Mouse (Mus musculus) lung, adult 2 months (tissue): ENCODE measurements around the gene Glis2. TPM values are rescaled to one million over a fixed set of nuclear protein-coding genes. Genes with fewer than 3 reads are reported as not detected.
A peak's percentile ranks its signal among the peaks of the same experiment; 100 is the strongest.

Source experiments
- DNase-seq: peaks from one replicate; pipeline ENCODE4 v3.0.0; 2022
- H3K4me1 ChIP-seq: fragments of 200-500 bp; 2 replicates; pipeline ENCODE4 v1.6.1; 2011; ENCODE audit warnings: low read length; ENCODE audit not compliant: control insufficient read depth, insufficient read depth
- H3K4me3 ChIP-seq: fragments of 200-500 bp; replicated peaks from 2 replicates; pipeline ENCODE3; 2011; ENCODE audit warnings: low read depth, mild to moderate bottlenecking, control low read depth, low read length; ENCODE audit errors: extremely low read depth
- CTCF ChIP-seq: fragments of 200-500 bp; IDR thresholded peaks from 2 replicates; pipeline ENCODE4 v1.5.1; 2011; ENCODE audit warnings: mild to moderate bottlenecking, low read length, control low read depth; ENCODE audit not compliant: insufficient read depth
- POLR2A ChIP-seq: fragments of 200-500 bp; IDR thresholded peaks from 2 replicates; pipeline ENCODE4 v1.6.1; 2011; ENCODE audit warnings: low read depth, mild to moderate bottlenecking, control low read depth, low read length, borderline replicate concordance; ENCODE audit errors: extremely low read depth
- WGBS: fragments of 180-500 bp; shearing (Covaris S2); methylation state at CpG from one replicate; pipeline ENCODE4 v1.1.7; 2018; 5-methylcytosine and 5-hydroxymethylcytosine counted together
- polyA plus RNA-seq: library from polyadenylated mRNA; depleted of rRNA; stranded (reverse); fragments of >200 nt; gene quantifications from 2 replicates; pipeline ENCODE4 v1.2.3, GENCODE M21; 2012

The Glis2 gene
- polyA plus RNA-seq, 1 experiment: 76.4 TPM

GRCm38 (mm10) chr16:4652707-4653416 lies 58.3 kb downstream of the Glis2 start:
- WGBS: 56% methylated on average over 4 of the region's 4 CpGs
- DNase-seq: no peak
- Histone ChIP-seq H3K4me1 (peaks cover 4% of the 10 kb centered on the region), H3K4me3 (no peak overlapping the region)
- no peak for TF ChIP-seq POLR2A
- TF ChIP-seq CTCF: no peak

GRCm38 (mm10) chr16:4654706-4655105 lies 60.2 kb downstream of the Glis2 start:
- TF ChIP-seq CTCF (peak; percentile 15; the same call in 1 of the 2 replicates), POLR2A (no peak)
- no peak for DNase-seq
- 78% methylated on average over 10 of the region's 10 CpGs for WGBS
- Histone ChIP-seq H3K4me3 (no peak overlapping the region), H3K4me1 (peaks cover 4% of the 10 kb centered on the region; the same call in 1 of the 2 replicates)

- peak; percentile 53 for TF ChIP-seq CTCF
- TF ChIP-seq POLR2A: no peak
- DNase-seq: peak; percentile 37
- no peak overlapping the region for H3K4me3 ChIP-seq
- peaks cover 4% of the 10 kb centered on the region; the same call in 1 of the 2 replicates for H3K4me1 ChIP-seq
- 61% methylated on average over 4 of the region's 4 CpGs for WGBS
Observed at GRCm38 (mm10) chr16:4655251-4655734, 60.8 kb downstream of the Glis2 start.

- DNase-seq: no peak
- TF ChIP-seq CTCF (no peak), POLR2A (no peak)
- Histone ChIP-seq H3K4me3 (no peak overlapping the region), H3K4me1 (peaks cover 3% of the 10 kb centered on the region; the same call in 1 of the 2 replicates)
- WGBS: 47% methylated on average over 11 of the region's 11 CpGs
Observed at GRCm38 (mm10) chr16:4655764-4656570, 61.5 kb downstream of the Glis2 start.

GRCm38 (mm10) chr16:4656571-4657081 lies 62.1 kb downstream of the Glis2 start:
- H3K4me3 ChIP-seq: no peak overlapping the region
- no peak for DNase-seq
- H3K4me1 ChIP-seq: no peaks in the 10 kb centered on the region
- TF ChIP-seq POLR2A (no peak), CTCF (no peak)
- 72% methylated on average over 9 of the region's 9 CpGs for WGBS

- no peak for DNase-seq
- no peak overlapping the region for H3K4me3 ChIP-seq
- TF ChIP-seq CTCF (no peak), POLR2A (no peak)
- no peaks in the 10 kb centered on the region for H3K4me1 ChIP-seq
- WGBS: 42% methylated on average over 11 of the region's 11 CpGs
Observed at GRCm38 (mm10) chr16:4658781-4659245, 64.3 kb downstream of the Glis2 start.

- TF ChIP-seq CTCF: no peak
- no peak for TF ChIP-seq POLR2A
- H3K4me1 ChIP-seq: no peaks in the 10 kb centered on the region
- 50% methylated on average over 2 of the region's 2 CpGs for WGBS
- DNase-seq: no peak
- H3K4me3 ChIP-seq: no peak overlapping the region
Observed at GRCm38 (mm10) chr16:4659326-4659725, 64.8 kb downstream of the Glis2 start.

- Histone ChIP-seq H3K4me1 (no peaks in the 10 kb centered on the region), H3K4me3 (no peak overlapping the region)
- WGBS: 89% methylated on average over 2 of the region's 2 CpGs
- no peak for TF ChIP-seq POLR2A
- no peak for TF ChIP-seq CTCF
- DNase-seq: no peak
Observed at GRCm38 (mm10) chr16:4661605-4662004, 67.1 kb downstream of the Glis2 start.

- DNase-seq: no peak
- no peak for TF ChIP-seq POLR2A
- TF ChIP-seq CTCF: no peak
- WGBS: 88% methylated on average over 2 of the region's 2 CpGs
- no peaks in the 10 kb centered on the region for H3K4me1 ChIP-seq
- no peak overlapping the region for H3K4me3 ChIP-seq
Observed at GRCm38 (mm10) chr16:4663806-4664205, 69.3 kb downstream of the Glis2 start.

- Histone ChIP-seq H3K4me3 (no peak overlapping the region), H3K4me1 (no peaks in the 10 kb centered on the region)
- no peak for DNase-seq
- TF ChIP-seq CTCF: no peak
- 77% methylated on average over 2 of the region's 2 CpGs for WGBS
Observed at GRCm38 (mm10) chr16:4665726-4666125, 71.2 kb downstream of the Glis2 start.
